Mouse (Mus musculus) hindlimb bud, embryonic 11.5 days (tissue): ENCODE results near the gene Naxd.
A peak's percentile ranks its signal among the peaks of the same experiment; 100 is the strongest.
"Not testable (repeated sequence)": the region's sequence is repeated elsewhere in the genome, so short reads cannot be mapped to it uniquely, and the experiment has no call there.

Experiments used
- DNase-seq: peaks from one replicate; pipeline ENCODE4 v3.0.0-alpha.2; 2012; ENCODE audit warnings: low read depth, low spot score; ENCODE audit errors: extremely low spot score

Gene Naxd

DNA sequence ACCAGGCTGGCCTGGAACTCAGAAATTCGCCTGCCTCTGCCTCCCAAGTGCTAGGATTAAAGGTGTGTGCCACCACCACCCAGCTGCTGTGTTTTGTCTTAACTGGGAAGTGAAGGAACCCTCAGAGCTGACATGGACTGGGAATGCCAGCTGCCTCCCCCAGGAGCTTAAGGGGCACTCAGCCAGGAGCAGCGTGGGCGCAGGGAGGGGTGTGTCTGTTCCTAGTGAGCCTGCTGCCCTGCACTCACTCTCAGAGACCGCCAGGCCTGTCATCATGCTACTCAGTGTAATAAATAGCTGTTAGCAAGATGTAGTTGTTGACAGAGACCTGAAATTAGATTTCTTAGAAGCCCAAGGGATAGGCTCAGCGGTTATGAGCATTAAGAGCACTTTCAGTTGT, 13.7 kb downstream of the Naxd start:
- DNase-seq: no peak

DNA sequence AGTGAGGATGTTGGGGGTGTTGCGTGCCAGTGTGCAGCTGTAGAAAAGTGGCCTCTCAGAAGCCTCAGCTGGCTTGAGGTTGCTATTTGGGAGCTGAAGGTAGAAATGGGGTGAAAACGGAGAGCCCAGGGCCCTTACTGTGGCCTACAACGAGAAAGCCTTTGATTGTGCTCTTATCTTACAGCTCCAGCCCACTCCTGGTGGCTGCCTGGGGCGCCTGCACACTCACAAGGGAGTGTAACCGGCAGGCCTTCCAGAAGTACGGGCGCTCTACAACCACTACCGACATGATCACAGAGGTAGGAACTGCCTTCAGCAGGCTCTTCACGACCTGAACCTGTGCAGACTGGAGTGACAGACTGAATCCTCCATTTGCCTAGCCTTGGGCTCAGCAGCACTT, 15.4 kb downstream of the Naxd start:
- DNase-seq: no peak

DNA sequence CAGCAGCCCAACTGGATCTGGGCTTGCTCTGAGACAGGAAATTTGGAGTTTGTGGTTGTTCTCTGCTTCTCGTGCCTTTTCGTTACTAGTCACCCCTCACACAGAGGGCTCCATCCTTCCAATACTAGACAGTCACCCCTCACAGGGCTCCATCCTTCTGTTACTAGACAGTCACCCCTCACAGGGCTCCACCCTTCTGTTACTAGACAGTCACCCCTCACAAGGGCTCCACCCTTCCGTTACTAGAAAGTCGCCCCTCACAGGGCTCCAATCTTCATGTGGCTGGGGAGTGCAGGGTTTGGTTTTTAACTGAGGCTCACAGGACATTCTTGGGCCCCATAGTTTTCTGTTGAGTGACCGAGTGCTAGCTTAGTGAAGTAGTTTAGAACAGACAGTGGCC, 15.9 kb downstream of the Naxd start:
- DNase-seq: no peak

DNA sequence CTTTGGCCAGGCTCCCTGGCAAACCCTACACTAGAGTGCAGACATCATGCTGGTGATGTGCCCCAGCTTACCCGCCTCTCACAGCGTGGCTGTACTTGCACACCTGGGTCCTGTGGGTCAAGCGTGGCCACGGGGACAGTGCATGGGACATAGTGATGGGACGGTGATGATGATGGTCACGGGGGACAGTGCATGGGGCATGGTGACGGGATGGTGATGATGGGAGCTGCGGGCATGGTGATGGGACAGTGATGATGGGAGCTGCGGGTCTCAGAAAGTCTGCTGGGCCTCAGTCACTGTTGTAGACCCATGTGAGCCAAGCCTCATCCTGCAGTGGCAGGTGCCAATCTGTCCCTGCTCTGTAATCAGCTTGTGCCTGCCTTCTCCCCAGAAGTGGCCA, 19.0 kb downstream of the Naxd start:
- DNase-seq: no peak

DNA sequence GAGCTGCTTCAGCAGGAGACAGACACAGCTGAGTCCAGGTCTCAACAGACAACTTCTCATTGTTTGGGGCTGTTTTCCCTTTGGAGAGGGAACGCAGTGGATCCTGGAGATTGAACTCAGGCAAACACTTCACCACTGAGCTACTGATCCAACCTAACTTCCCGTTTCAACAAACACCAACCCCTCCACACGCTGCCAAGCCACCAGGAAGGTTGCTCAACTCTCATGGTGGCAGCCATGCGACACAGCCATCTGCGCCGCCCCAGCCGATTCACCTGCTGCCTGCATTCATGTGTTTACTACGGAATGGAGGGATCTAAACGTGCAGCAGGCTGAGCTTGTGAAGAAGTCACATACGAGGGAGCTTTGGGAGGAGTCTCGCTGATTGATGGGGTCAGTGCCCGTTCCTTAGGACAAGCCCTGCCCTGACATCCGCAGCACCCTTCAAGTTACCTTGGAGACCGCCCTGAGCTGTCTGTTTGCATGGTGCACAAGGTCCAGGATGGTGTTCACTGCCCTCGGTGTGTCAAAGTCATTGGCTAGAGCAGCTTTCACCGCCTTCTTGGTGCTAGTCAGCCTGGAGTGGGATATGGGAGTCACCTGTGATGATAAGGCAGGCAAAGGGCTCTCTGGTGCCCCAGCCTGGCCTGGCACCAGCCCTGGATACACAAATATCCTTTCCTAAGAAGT, 20.2 kb downstream of the Naxd start:
- DNase-seq: no peak

DNA sequence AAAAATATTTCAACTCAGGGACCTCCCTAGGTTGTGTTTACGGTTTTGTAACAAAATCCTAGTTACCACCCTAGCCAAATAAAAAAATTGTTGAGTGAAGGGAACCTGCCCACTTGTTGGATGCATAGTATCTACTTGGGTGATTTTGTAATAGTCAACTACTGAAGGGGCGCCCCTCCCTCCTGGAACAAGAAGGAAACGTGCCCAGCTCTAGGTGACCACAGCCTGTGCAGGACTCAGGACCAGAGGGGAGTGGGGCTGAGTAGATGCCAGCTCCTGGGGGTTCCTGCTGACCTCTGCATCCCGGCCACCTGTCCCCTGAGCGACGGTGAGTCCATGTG, 20.7 kb downstream of the Naxd start:
- no peak for DNase-seq

DNA sequence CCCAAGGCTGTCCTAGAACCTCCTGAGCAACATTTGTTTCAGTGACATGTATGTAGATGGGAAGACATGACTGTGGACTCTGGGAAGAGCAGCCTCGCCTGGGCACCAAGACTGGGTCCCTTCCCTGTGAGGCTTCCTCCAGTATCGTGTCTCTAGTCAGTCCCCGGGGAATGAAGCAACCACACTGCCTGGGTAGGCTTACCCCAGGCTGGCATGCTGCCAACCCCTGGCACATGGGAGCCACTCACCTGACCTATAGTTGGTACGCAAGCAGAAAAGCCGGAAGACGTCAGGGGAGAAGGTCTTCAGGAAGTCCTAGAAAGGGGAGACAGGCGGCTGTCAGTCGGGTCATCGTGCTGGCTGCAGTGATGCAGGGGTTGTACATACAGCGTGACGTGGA, 21.4 kb downstream of the Naxd start:
- no peak for DNase-seq

DNA sequence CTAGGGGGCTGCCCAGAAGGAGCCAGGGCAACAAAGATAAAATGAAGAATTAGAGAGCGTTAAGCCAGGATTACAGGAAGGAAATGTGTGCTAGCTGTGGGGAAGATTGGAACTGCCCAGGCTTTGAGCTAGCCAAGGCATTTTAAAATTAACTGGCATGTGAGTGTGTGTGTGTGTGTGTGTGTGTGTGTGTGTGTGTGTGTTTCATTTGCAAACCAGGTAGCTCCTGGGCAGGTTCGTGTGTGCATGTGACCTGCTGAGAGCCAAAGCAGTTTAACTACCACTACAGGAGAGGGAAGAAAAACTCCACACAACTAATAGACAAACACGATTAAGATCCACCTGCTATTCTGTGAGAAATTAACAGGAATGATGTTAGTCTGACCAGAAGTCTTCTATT, 26.0 kb downstream of the Naxd start:
- no peak for DNase-seq

DNA sequence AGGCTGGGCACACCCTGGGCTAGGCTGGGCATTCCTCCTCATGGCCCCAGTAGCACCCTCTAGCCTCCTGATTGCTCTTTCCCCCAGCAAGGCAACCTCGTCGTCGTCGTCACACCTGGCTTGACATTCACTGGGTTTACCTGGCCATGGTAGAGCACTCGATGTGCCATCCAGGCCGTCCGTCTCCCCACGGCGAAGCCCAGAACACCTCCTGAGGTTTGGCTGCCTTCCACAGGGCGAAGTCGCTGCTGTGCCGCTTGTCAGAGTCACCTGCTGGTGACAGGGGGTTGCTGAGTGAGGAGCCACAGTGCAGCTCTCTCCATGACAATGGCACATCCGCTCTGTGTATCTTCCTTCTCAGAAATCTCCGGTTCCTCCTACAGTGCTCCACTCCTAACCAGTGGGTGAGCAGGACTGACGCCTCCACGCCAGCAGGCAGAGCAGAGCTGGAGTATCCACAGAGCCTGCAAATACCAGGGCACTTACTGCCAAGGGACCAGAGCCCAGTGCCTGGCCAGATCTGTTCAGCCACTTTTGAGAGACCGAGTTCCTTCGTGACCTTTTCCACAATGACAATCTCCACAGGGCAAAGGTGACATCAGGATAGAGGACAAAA, 33.0 kb downstream of the Naxd start:
- DNase-seq: no peak

DNA sequence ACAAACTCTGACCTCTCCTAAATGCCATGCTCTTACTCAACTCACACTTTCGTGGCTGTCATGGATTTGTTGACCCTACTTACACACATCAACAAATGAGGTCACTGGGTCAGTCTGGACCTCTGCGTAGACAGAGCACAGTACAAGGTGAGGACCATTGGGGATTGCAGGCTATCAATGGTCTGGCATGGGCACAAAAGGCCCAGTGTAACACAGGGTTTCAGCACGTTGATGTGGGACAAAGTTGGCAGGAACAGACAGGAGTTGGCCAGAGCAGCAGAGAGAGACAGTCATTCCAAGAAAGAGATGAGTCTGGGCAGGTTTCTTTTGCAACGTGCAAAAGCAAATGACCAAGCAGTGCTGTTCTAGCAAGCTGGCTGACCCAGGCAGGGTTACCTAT, 33.5 kb downstream of the Naxd start:
- no peak for DNase-seq

DNA sequence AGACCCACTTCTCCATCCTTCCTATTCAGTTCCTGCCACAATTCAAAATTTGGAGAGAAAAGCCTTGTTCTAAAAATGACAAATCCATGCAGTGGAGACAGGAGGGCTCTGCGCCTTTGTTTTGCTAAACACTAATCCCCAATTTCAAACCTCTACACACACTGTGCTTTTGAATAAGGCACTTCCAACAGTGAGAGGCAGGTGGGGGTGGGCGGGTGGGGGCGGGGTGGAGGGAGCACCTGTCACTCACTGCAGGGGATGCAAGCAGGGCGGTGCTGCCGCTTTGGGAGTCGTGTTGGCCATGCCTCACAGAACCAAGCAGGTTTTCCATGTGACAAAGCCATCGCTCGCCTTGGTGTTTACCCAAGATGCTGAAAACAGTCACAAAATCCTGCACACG, 37.2 kb downstream of the Naxd start:
- no peak for DNase-seq

DNA sequence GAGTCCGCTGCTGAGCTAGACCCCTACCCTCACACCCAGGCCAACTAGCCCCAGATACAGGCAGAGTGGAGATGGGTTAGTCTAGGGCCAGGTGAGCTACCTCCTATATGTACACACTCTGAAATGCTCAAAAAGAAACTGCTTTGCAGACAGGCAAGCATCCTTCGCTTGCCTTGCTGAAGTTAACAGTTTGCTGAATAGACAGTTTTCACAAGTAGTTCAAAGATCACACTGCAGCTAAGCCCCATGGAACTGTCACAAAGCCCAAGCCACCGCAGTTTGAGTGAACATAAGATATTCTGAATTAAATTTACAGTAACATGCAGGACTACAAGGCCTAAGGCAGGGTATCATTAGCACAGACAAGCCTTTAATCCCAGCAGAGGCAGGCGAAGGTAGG, 41.7 kb downstream of the Naxd start:
- no peak for DNase-seq

DNA sequence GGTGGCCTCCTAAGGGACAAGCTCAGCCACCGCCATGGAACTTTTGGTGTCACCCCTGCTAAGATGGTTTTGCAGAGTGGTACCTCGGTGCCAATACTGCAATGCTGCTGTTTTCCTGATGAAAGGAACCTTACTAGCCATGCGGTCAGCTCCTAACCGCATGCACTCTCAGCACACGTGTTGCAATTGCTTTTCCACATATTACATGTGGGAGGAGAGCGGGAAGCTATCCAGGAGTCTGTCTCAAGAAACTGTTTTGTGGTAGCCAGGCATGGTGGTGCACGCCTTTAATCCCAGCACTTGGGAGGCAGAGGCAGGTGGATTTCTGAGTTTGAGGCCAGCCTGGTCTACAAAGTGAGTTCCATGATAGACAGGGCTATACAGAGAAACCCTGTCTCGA, 42.9 kb downstream of the Naxd start:
- no peak for DNase-seq

DNA sequence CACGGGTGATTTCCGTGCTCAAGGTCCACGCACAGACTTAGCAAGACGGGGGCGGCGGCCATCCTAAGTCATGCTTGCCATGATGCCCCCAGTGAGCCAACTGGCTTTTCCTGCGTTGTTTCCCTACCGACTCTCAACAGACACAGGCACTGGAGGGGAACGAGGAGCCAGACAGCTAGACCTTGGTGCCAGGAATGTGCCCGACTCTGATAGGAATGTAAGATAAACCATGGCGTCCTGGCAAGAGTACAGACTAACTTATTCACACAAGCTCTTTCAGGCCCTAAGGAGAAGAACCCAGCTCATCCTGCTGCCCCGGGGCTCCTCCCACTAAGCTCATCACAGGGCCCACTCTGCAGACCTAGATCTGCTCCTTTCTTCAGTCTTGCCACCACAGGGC, 44.7 kb downstream of the Naxd start:
- no peak for DNase-seq

DNA sequence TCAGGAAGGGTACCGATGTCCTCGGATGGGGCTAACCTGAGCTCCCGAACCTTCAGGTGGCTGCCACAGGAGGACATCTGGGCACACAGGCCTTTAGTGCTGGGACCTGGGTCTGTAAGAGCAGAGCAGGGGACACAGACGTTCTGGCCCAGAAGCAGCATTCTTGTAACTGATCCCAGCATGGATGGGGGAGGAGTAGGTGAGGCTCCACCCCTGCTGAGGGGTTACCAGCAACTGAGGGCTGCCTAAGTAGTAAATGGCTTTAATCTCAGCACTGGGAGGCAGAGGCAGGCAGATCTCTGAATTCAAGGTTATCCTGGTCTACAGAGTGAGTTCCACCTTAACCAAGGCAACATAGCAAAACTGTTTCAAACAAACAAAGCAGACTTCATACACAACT, 45.6 kb downstream of the Naxd start:
- DNase-seq: no peak

DNA sequence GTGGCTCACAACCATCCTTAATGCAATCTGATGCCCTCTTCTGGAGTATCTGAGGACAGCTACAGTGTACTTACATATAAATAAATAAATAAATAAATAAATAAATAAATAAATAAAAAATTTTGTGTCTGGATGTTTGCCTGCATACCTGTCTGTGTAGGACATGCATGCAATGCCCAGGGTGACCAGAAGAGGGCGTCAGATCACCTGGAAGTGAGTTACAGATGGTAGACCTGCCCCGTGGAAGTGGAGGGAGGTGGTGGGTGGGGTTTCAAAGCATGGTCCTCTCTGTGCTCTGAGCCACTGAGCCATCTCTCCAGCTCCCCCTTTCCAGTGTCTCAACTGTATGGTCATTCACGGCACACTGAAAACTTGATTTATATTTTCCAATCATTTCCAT, 47.1 kb downstream of the Naxd start:
- DNase-seq: no peak

DNA sequence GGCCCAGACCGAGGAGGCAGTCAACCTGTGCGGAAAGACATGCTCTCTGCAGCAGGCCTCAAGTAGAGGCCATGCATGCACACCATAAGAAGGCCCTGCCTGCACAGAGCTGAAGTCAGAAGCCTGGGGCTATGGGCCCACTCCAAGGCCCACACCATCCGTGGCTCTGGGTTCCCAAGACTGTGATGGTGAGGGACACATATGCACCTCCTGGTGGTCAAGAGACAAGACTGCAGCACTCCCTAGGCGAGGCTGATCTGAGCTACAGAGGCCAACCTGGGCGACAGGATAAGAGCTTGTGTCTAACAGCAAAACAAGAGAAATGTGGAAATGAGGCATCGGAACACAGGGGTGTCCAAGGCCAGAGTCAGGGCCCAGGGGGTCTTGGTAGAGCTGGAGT, 49.8 kb downstream of the Naxd start:
- DNase-seq: no peak

DNA sequence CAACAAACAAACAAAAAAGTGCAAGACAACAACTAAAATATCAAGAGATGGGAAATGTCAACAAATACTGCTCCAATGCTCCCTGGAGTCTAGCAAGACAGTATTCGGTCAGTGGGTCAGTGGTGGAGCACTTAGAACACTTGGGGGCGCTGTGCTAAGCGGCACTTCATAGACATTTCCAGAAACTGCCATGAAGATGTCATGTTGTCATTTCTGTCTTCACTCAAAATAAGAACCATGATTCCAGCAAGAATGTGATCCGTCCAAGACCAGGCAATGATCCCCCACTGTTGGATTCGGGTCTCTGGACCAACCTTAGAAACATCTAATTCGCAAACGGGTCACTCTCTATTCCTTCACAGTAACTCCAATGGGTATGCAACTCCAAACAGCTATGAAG, 52.4 kb downstream of the Naxd start:
- DNase-seq: no peak

DNA sequence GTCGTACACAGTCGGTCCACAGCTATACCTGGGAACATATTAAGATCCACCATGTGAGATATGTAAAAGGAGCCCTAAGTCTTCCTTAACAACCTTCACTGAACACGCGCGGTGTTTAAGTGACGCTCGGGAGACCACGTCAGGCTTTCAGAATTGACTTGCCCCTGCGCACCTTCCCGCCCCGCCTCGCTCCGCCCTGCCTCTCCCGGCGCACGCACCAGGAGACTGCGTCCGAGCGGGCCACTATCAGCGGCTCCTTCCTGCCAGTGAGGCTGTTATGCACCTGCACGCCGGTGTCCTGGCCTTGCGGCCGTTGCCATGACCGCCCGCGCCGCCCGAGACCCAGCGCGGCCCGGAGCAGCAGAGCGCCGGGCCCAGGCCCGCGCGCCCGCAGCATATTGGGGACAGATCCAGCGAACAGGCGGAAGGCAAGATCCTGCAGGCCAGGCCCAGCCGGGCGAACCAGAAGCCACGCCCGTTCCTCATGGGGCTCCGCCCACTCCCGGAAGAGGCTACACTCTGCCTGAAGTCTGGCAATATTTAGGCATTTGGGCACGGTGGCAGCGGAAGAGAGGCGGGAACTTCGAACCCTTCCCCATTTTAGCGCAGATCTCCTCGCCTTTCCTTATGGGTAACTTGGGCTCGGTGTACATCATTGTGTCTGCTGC, 53.1 kb downstream of the Naxd start, which contains the start of gene Cars2:
Cars2 (minus strand) TSS at position 503 of the 668 bp plus-strand sequence.
- peak; percentile 57 for DNase-seq

DNA sequence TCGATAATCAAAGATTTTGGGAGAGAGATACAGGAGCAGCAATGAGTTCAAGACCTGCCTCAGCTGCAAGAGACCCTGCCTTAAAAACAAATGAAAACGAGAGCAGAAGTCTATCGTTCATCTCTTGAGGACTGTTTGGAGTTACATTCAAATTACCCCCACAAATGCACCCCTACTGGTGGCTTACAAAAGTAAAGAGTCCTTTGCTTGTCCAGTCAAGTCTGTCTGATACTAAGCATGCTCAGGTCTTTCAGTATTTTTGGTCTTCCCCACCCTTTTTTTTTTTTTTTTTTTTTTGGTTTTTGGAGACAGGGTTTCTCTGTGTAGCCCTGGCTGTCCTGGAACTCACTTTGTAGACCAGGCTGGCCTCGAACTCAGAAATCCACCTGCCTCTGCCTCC, 54.2 kb downstream of the Naxd start:
- not testable (repeated sequence) for DNase-seq

DNA sequence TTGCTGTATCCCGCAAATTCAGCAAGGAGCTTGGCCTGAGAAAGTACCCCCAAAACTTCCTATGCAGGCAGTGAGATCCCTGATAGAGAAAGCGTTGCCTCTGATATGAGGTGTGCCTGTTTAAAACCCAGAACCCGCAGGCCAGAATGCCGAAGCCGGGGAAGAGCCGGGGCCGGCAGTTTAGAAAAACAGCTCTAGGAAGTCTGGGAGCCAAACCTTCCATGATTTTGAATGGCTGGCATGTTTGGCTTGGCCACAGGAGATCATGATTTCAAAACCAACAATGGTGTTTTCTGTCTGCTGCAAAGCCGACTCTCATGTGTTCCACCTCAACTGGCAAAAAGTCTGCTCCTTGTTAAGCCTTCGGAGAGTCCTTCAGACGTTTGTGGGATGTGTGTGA, 55.1 kb downstream of the Naxd start:
- no peak for DNase-seq

DNA sequence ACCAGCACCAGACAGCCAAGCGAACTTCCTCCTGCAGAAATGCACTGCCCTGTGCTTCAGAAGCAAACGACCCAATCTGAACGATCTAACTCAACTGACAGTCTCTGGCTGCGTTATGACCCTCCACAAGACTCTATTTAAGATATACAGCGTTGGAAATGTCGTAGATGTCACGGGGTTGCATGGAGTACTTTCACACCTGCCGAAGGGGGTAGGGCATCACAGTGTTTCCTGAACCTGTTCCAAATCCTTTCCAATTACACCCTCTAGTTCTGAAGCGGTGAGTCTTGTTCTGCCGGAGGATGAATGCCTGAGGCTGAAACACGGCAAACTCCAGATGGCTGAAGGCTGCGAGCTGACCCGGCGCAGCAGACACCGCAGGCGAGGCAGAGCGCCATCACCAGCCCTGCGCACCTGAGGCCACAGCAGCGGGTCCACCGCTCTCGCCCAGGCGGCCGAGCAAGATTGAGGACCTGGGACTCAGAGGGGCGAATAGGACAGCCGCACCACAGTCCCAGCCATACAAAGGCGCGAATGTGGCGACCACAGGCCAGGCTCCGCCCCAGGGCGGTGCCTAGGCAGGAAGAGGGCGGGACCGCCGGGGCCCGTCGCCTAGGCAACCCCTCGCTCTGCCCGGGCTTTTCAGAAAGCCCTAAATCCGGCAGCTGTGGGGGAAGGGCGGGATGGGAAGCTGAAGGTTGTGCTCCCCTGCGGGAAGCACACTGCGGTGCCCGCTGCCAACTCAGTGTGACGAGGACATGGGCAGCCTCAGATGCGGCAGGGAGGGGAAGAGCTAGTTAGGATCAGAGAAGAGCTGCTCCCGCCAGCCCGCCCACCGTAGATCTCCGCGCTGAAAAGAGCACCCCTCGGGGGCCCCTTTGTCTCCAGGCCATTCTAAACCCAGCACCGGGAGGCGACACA, 57.8 kb downstream of the Naxd start, which contains the start of gene Ing1:
Ing1 (plus strand) TSS at position 773 of the 921 bp plus-strand sequence.
- DNase-seq: peak; percentile 94
